Comparison of ENCODE assay signal across 23 mouse cellular contexts in the genomic region with DNA sequence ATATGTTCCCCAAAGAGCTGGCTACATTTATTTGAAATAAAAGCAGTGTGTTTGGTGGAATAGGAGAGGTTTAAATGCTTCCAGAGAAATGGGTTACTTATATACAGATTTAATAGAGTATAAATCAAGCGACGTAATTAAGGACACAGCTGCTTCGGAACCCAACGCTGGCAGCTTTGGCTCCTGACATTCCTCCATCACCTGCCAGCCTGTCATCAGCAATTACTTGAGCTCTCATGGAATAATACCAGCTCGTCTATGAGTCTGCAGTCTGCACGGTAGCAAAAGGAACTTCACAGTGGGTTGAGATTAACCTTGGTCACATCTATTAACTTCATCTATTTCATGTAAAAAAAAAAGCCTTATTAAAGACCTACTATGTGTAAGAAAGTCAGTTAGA.
DNase-seq lines count a peak whose midpoint lies in the region; ATAC-seq and TF ChIP-seq lines count a peak whose summit lies in the region.
"Had no signal": no experiment of that assay in that cellular context is flagged by ENCODE, and none has a peak within 500 bp of the region (broad histone marks: within the 10 kb centered on the region; RNA-seq: fewer than 3 reads in every experiment).

No protein-coding gene starts in this region.

- H3K9me3 ChIP-seq in forebrain, embryonic 14.5 days (replicated peaks; ENCODE audit: control insufficient read depth, low read length), result no peaks in the 10 kb centered on the region
- H3K9me3 ChIP-seq in forebrain, postnatal 0 days (ENCODE audit: low read length), result no peaks in the 10 kb centered on the region
- H3K9me3 ChIP-seq in limb, embryonic 10.5 days (replicated peaks), result no peaks in the 10 kb centered on the region
- H3K9me3 ChIP-seq: embryonic facial prominence, embryonic 10.5 days; embryonic facial prominence, embryonic 12.5 days; forebrain, embryonic 13.5 days had no signal

- WGBS in forebrain, embryonic 14.5 days, result 51% methylated on average over 6 of the region's 6 CpGs
- WGBS in forebrain, postnatal 0 days, result 38% methylated on average over 6 of the region's 6 CpGs
- WGBS in limb, embryonic 10.5 days, result 22% methylated on average over 6 of the region's 6 CpGs

- no peak overlapping the region for H3K4me2 ChIP-seq in forebrain, embryonic 14.5 days (ENCODE audit: low read length)
- H3K4me2 ChIP-seq in forebrain, postnatal 0 days (ENCODE audit: low read depth), result no peak overlapping the region
- H3K4me2 ChIP-seq: embryonic facial prominence, embryonic 12.5 days; forebrain, embryonic 13.5 days had no signal

- no peak overlapping the region for H3K4me3 ChIP-seq in forebrain, embryonic 14.5 days (ENCODE audit: low read depth, low read length)
- no peak overlapping the region for H3K4me3 ChIP-seq in forebrain, postnatal 0 days (ENCODE audit: low read depth, low read length)
- H3K4me3 ChIP-seq in limb, embryonic 10.5 days, result no peak overlapping the region
- H3K4me3 ChIP-seq: embryonic facial prominence, embryonic 10.5 days; embryonic facial prominence, embryonic 12.5 days; forebrain, embryonic 13.5 days had no signal

- H3K4me1 ChIP-seq in forebrain, embryonic 14.5 days (ENCODE audit: control insufficient read depth, insufficient read depth, low read length), result no peaks in the 10 kb centered on the region
- H3K4me1 ChIP-seq in forebrain, postnatal 0 days (ENCODE audit: insufficient read depth), result no peaks in the 10 kb centered on the region
- H3K4me1 ChIP-seq in limb, embryonic 10.5 days, result peaks cover 56% of the 10 kb centered on the region
- H3K4me1 ChIP-seq: embryonic facial prominence, embryonic 12.5 days; forebrain, embryonic 13.5 days had no signal

- H3K27me3 ChIP-seq in forebrain, embryonic 14.5 days (replicated peaks; ENCODE audit: control insufficient read depth, insufficient read depth, low read length), result peaks cover 44% of the 10 kb centered on the region
- H3K27me3 ChIP-seq in forebrain, postnatal 0 days (ENCODE audit: insufficient read depth, low read length), result 0 out of 2 replicates have a peak, but pooled peaks cover 5% of the 10 kb centered on the region
- H3K27me3 ChIP-seq in limb, embryonic 10.5 days (ENCODE audit: low read depth, poor library complexity, severe bottlenecking), result peaks cover 47% of the 10 kb centered on the region; the same call in 1 of the 2 replicates
- H3K27me3 ChIP-seq: embryonic facial prominence, embryonic 12.5 days; Patski had no signal

- H3K9ac ChIP-seq in forebrain, embryonic 14.5 days (ENCODE audit: low read length), result no peak overlapping the region
- no peak overlapping the region for H3K9ac ChIP-seq in forebrain, postnatal 0 days
- H3K9ac ChIP-seq: embryonic facial prominence, embryonic 12.5 days; forebrain, embryonic 13.5 days had no signal

- TF ChIP-seq POLR2A in brain, embryonic 14.5 days (IDR thresholded peaks at IDR 0.05; ENCODE audit: borderline replicate concordance, extremely low read depth, insufficient read depth, insufficient read length, poor library complexity, severe bottlenecking), result no peak

- peak; percentile 27 for DNase-seq in forebrain, embryonic 14.5 days (ENCODE audit: low spot score)
- no peak for DNase-seq in forebrain, postnatal 0 days
- DNase-seq in brain, embryonic 14.5 days (ENCODE audit: low read depth), result peak; percentile 51
- peak; percentile 63 for DNase-seq in limb, embryonic 10.5 days (ENCODE audit: low spot score)
- no peak for DNase-seq in urinary bladder, postnatal 14 days (ENCODE audit: low spot score)
- no peak for DNase-seq in cerebellum, adult 8-10 months
- DNase-seq: adrenal gland, adult 8-10 months; adrenal gland, postnatal 14 days; adrenal gland, postnatal 36 days; B cell, adult 2 months; cerebellum, adult 11 months; cerebellum, adult 18-20 months; cerebellum, adult 9-10 months; cerebellum, postnatal 10 days; cerebellum, postnatal 25 days had no signal

- TF ChIP-seq CTCF in forebrain, postnatal 0 days (IDR thresholded peaks at IDR 0.05; ENCODE audit: low read depth), result no peak
- no peak for TF ChIP-seq CTCF in brain, embryonic 14.5 days (IDR thresholded peaks at IDR 0.05; ENCODE audit: borderline replicate concordance, extremely low read depth, insufficient read depth, insufficient read length)

- H3K36me3 ChIP-seq in forebrain, embryonic 14.5 days (ENCODE audit: control insufficient read depth, insufficient read depth, low read length), result no peaks in the 10 kb centered on the region
- no peaks in the 10 kb centered on the region for H3K36me3 ChIP-seq in forebrain, postnatal 0 days (ENCODE audit: insufficient read depth)
- no peaks in the 10 kb centered on the region for H3K36me3 ChIP-seq in limb, embryonic 10.5 days
- H3K36me3 ChIP-seq: embryonic facial prominence, embryonic 10.5 days; embryonic facial prominence, embryonic 12.5 days; G1E had no signal

- no peak for ATAC-seq in forebrain, embryonic 14.5 days
- ATAC-seq in forebrain, postnatal 0 days, result no peak
- ATAC-seq: activated CD4-positive, CD25-positive, alpha-beta regulatory T cell, adult 4 months; CD4-positive, CD25-positive, alpha-beta regulatory T cell, adult 4 months; forebrain, embryonic 13.5 days; forebrain, embryonic 16.5 days; Patski had no signal

- no peak overlapping the region for H3K27ac ChIP-seq in forebrain, embryonic 14.5 days (ENCODE audit: low read depth, low read length)
- H3K27ac ChIP-seq in forebrain, postnatal 0 days (ENCODE audit: low read depth, low read length), result no peak overlapping the region
- H3K27ac ChIP-seq in limb, embryonic 10.5 days, result no peak overlapping the region
- H3K27ac ChIP-seq: embryonic facial prominence, embryonic 10.5 days; embryonic facial prominence, embryonic 12.5 days; forebrain, embryonic 13.5 days had no signal

Comparison
In these comparisons a context has a peak if more than half of its experiments do, and no peak if none do; other contexts are left out.
1. DNase-seq: peak in forebrain, embryonic 14.5 days (single experiment), brain, embryonic 14.5 days (single experiment) and limb, embryonic 10.5 days (single experiment); none in forebrain, postnatal 0 days (single experiment), urinary bladder, postnatal 14 days (single experiment) and cerebellum, adult 8-10 months (single experiment).